Mouse (Mus musculus) olfactory bulb, adult 2 months (tissue): ENCODE data around the gene Lrg1.
A peak's percentile ranks its signal among the peaks of the same experiment; 100 is the strongest.

ENCODE experiments used
- CTCF ChIP-seq: fragments of 200-500 bp; IDR thresholded peaks from 2 replicates; pipeline ENCODE4 v1.5.1; 2012; ENCODE audit warnings: low read depth, mild to moderate bottlenecking, low read length, moderate library complexity; ENCODE audit not compliant: insufficient read depth
- POLR2A ChIP-seq: fragments of 200-500 bp; IDR thresholded peaks from 2 replicates; pipeline ENCODE4 v1.6.1; 2012; ENCODE audit warnings: mild to moderate bottlenecking, low read depth, low read length, moderate library complexity; ENCODE audit not compliant: insufficient read depth

- 0 out of 2 replicates have a peak, but pooled peaks have one; percentile 19 for TF ChIP-seq CTCF
- peak; percentile 72 for TF ChIP-seq POLR2A
Measured at GRCm38 (mm10) chr17:56074827-56075208, 47.0 kb downstream of the Lrg1 start, which contains the start of gene Ubxn6.
